8 mouse cellular contexts compared by ENCODE assay signal in genomic region chrX:142813146-142813545, GRCm38 (mm10).
A peak's percentile ranks its signal among the peaks of the same experiment; 100 is the strongest.
DNase-seq lines count a peak whose midpoint lies in the region; ATAC-seq lines count a peak whose summit lies in the region.

No protein-coding gene starts in this region.

- no peak overlapping the region for H3K9ac ChIP-seq in forebrain, embryonic 15.5 days (replicated peaks)
- H3K9ac ChIP-seq in limb, embryonic 11.5 days (ENCODE audit: low read length): no peak overlapping the region

- H3K36me3 ChIP-seq in forebrain, embryonic 15.5 days: no peaks in the 10 kb centered on the region
- H3K36me3 ChIP-seq in limb, embryonic 11.5 days (ENCODE audit: control insufficient read depth, insufficient read depth, low read length): no peaks in the 10 kb centered on the region

- no peak overlapping the region for H3K4me3 ChIP-seq in forebrain, embryonic 15.5 days
- no peak overlapping the region for H3K4me3 ChIP-seq in limb, embryonic 11.5 days (ENCODE audit: low read depth, low read length)

- 0 out of 2 replicates have a peak, but pooled peaks have one; percentile 53 for ATAC-seq in forebrain, embryonic 15.5 days (replicated peaks)
- ATAC-seq in limb, embryonic 11.5 days (ENCODE audit: insufficient number of reproducible peaks, low FRiP score, low TSS enrichment, low read depth): no peak

- no peak overlapping the region for H3K4me2 ChIP-seq in forebrain, embryonic 15.5 days (replicated peaks)
- no peak overlapping the region for H3K4me2 ChIP-seq in limb, embryonic 11.5 days (ENCODE audit: low read depth, severe bottlenecking)

- H3K4me1 ChIP-seq in forebrain, embryonic 15.5 days: no peaks in the 10 kb centered on the region
- H3K4me1 ChIP-seq in limb, embryonic 11.5 days (ENCODE audit: control insufficient read depth, insufficient read depth, low read length): no peaks in the 10 kb centered on the region

- H3K27me3 ChIP-seq in forebrain, embryonic 15.5 days: no peaks in the 10 kb centered on the region
- H3K27me3 ChIP-seq in limb, embryonic 11.5 days (ENCODE audit: control insufficient read depth, insufficient read depth, low read length): no peaks in the 10 kb centered on the region

- H3K27ac ChIP-seq in forebrain, embryonic 15.5 days (replicated peaks): no peak overlapping the region
- no peak overlapping the region for H3K27ac ChIP-seq in limb, embryonic 11.5 days (replicated peaks; ENCODE audit: low read depth, low read length)

- peak; percentile 61 for DNase-seq in heart, adult 11 months
- DNase-seq in heart, adult 8-10 months (ENCODE audit: low spot score): no peak
- peak; percentile 29 for DNase-seq in urinary bladder, postnatal 25 days (ENCODE audit: low spot score)
- no peak for DNase-seq in urinary bladder, adult 2 months (ENCODE audit: low spot score)
- peak; percentile 50 for DNase-seq in limb, embryonic 11.5 days (ENCODE audit: low spot score)
- DNase-seq in right cerebral cortex, adult 18-20 months: peak; percentile 49
- DNase-seq in spleen, postnatal 4 days (ENCODE audit: low spot score in 2 of 2): no peak

- WGBS in forebrain, embryonic 15.5 days: 21% methylated on average over 6 of the region's 6 CpGs
- WGBS in limb, embryonic 11.5 days: 25% methylated on average over 6 of the region's 6 CpGs

- no peaks in the 10 kb centered on the region for H3K9me3 ChIP-seq in forebrain, embryonic 15.5 days
- H3K9me3 ChIP-seq in limb, embryonic 11.5 days (ENCODE audit: control insufficient read depth, low read length): no peaks in the 10 kb centered on the region

Comparison
In these comparisons a context has a peak if more than half of its experiments do, and no peak if none do; other contexts are left out.
1. DNase-seq: peak in heart, adult 11 months (single experiment), urinary bladder, postnatal 25 days (single experiment), limb, embryonic 11.5 days (single experiment) and right cerebral cortex, adult 18-20 months (single experiment); none in heart, adult 8-10 months (single experiment), urinary bladder, adult 2 months (single experiment) and spleen, postnatal 4 days (0 of 2).